Mouse (Mus musculus) erythroblast, embryonic 14.5 days (primary cell): ENCODE measurements at regions not wholly inside any gene's neighbourhood (a gene's known extent, or its start where the extent isn't known, plus 50 kb on each side); places are given as distances from the start of the nearest gene placed in this dataset.

ENCODE experiments used
- H3K27me3 ChIP-seq: 2 replicates; pipeline ENCODE4 v1.6.1; 2012; ENCODE audit warnings: inconsistent platforms; ENCODE audit not compliant: control insufficient read depth
- H3K36me3 ChIP-seq: 2 replicates; pipeline ENCODE4 v1.6.1; 2012; ENCODE audit warnings: mild to moderate bottlenecking, inconsistent platforms; ENCODE audit not compliant: control insufficient read depth
- H3K4me1 ChIP-seq: 2 replicates; pipeline ENCODE4 v1.6.1; 2012; ENCODE audit warnings: inconsistent platforms; ENCODE audit not compliant: control insufficient read depth
- H3K4me3 ChIP-seq: replicated peaks from 2 replicates; pipeline ENCODE3; 2012; ENCODE audit warnings: moderate library complexity, mild to moderate bottlenecking, inconsistent platforms
- H3K9me3 ChIP-seq: 2 replicates; pipeline ENCODE4 v1.6.1; 2012; ENCODE audit warnings: low read length, inconsistent platforms, mixed read lengths; ENCODE audit not compliant: control insufficient read depth
- GATA1 ChIP-seq: IDR thresholded peaks from 2 replicates; pipeline ENCODE4 v1.6.1; 2012; ENCODE audit warnings: low read length, inconsistent platforms, mixed read lengths
- TAL1 ChIP-seq: IDR thresholded peaks from 3 replicates; pipeline ENCODE4 v1.6.1; 2012; ENCODE audit warnings: low read length, inconsistent platforms, mixed read lengths

DNA sequence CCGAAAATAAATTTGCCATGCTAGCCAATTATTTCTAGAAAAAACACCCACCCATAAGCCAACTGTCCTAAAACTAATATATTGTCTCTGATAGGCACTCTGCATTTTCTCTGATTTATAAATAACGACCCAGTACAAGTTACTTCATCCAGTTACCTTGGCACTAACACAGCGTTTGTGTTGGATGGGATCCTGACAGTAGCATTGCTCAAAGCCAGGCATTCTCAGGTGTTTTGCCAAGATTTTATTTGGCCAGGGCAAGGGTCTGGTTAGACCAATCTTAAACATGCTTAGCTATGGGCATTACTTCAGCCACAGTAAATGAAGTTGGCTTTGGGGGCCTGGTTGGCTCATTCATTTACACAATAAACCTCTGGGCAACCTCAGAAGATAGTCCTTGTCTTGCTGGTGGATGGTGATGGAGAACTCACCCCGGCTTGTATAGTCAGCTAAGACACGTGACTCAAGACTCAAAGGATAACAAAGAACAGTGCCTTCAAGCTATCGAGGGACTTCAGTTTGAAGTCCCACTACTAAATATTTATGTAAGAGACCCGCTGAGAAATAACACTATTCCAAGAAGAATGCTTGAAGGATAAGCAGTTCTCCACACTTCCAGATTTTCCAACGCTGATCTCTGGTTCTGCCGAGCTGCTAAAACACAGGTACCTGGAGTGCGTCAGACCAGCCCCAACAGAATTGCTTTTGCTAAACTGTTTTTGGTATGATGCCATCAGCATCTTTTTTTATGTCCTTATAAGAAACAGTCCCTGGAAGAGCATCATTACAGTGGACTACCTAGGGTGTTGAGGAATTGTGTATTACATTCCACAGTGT is 125.0 kb upstream of the Pkdcc start:
- Histone ChIP-seq H3K4me3 (no peak overlapping the region), H3K36me3 (no peaks in the 10 kb centered on the region), H3K27me3 (no peaks in the 10 kb centered on the region), H3K9me3 (peaks cover 5% of the 10 kb centered on the region; the same call in 1 of the 2 replicates), H3K4me1 (no peaks in the 10 kb centered on the region)
- TF ChIP-seq GATA1, result no peak
- no peak for TF ChIP-seq TAL1

DNA sequence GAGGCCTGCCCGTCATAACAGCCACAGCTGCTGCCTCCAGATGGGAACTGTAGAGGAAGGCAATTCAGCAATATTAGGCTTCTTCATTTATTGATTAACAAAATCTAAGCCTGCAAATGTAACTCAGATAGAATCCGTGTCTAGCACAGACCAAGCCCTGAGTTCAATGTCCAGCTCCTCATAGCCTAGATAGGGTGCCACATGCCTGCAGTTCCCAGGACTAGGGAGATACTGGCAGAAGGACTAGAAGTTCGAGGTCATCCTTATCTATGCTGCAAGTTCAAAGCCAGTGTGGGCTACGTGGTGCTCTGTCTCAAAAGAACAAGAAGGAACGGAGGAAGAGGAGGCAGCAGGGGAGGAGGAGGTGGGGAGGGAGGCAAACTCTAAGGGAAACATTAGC is 121.2 kb upstream of the Pkdcc start:
- no peak for TF ChIP-seq TAL1
- TF ChIP-seq GATA1, result no peak
- Histone ChIP-seq H3K36me3 (no peaks in the 10 kb centered on the region), H3K4me3 (no peak overlapping the region), H3K27me3 (no peaks in the 10 kb centered on the region), H3K4me1 (no peaks in the 10 kb centered on the region), H3K9me3 (no peaks in the 10 kb centered on the region)

DNA sequence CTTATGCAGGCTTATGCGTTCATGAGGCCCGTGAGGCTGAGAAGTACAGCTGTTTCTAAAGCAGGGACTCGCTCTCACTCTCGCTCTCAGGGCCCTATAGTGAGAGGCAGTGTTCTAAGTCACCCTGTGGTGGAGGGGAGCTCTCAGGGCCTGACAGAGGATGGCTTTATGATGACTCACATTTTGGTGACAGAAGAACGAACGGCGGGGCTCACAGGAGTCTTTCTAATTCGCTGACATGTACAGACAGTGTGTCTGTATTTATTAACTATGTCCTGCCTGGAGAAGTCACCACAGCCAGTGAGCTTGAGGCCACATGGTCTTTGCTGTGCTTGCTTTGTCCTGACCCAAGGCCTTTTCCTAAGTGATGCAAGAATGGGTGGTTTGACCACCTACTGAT is 118.6 kb upstream of the Pkdcc start:
- TF ChIP-seq GATA1 (no peak), TAL1 (no peak)

DNA sequence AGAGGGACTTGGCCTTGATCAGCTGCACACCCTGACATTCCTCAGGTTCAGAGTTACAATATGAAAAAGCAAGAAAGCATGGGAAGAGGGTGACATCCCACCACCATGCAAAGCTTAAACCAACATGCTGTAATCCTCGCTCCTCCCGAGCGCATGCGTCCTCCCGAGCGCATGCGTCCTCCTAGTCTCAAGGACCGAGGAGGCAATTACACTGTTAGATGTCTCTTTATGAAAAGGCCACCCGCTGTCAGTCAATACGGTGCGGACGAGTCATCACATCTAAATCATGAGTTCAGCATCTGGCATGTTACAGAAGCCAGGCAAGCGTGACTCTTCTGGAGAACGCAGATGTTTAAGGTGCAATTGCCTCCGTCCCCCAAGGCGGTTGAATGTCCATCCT is 117.1 kb upstream of the Pkdcc start:
- TF ChIP-seq GATA1, result no peak
- no peak for TF ChIP-seq TAL1
- no peaks in the 10 kb centered on the region for H3K4me1 ChIP-seq
- H3K4me3 ChIP-seq, result no peak overlapping the region
- H3K9me3 ChIP-seq, result no peaks in the 10 kb centered on the region
- H3K27me3 ChIP-seq, result no peaks in the 10 kb centered on the region
- H3K36me3 ChIP-seq, result no peaks in the 10 kb centered on the region

More for the DNA sequence above, 118.6 kb upstream of the Pkdcc start:
- Histone ChIP-seq H3K36me3 (no peaks in the 10 kb centered on the region), H3K27me3 (no peaks in the 10 kb centered on the region), H3K9me3 (no peaks in the 10 kb centered on the region), H3K4me3 (no peak overlapping the region), H3K4me1 (no peaks in the 10 kb centered on the region)

DNA sequence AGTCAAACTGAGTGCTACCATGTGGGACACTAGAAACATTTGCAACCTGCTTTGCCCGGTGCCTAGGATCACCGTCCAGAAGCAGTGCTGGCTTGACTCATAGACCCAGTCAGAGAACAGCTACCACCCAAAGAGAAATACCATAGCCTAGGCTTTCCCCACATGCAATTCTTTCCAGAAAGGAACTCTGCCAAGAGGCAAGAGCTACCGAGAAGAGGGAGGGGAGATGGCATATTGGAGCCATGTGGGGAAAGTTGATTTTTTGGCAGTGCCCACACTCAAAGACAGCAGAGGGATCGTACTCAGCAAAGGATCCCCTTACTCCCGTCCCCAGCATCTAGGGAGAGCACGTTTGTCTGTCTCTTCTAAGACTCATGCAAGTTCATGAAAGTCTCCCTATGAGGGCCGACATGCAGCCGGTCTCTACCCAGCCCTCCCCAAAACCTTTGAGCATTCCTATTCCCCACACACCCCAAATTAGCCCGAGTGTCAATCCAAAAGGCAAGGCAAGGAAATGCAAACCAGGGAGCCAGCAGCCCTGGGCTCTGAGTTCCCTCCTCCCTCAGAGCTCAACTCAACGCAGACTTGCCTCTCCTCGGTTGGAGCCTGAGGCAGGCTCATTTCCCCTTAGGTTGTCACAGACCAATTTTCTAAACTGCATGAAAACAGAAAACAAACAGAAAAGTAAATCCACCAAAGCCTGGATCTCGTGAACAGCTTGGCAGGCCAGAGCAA is 116.2 kb upstream of the Pkdcc start:
- Histone ChIP-seq H3K4me1 (no peaks in the 10 kb centered on the region), H3K4me3 (no peak overlapping the region), H3K9me3 (no peaks in the 10 kb centered on the region), H3K27me3 (no peaks in the 10 kb centered on the region), H3K36me3 (no peaks in the 10 kb centered on the region)
- TF ChIP-seq GATA1 (no peak), TAL1 (no peak)

DNA sequence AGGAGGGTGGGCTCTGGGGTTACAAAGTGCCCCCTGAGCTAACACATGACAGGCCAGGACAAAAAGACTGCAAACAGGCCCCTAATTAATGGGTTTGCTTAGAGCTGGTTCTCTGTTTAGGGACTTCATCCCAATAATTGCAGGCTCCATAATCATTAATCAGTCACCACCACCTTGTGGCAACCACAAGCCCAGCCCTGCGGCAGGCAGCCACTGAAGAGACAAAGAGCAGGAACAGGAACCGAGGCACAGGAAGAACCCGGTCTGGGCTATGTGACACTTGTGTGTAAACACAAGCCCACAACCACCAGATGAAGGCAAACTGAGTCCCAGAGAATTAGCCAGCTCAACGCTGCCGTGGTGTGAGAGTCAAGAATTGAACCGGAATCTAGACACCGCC is 114.1 kb upstream of the Pkdcc start:
- Histone ChIP-seq H3K9me3 (no peaks in the 10 kb centered on the region), H3K4me3 (no peak overlapping the region), H3K4me1 (no peaks in the 10 kb centered on the region), H3K36me3 (no peaks in the 10 kb centered on the region), H3K27me3 (no peaks in the 10 kb centered on the region)
- TF ChIP-seq GATA1 (no peak), TAL1 (no peak)

DNA sequence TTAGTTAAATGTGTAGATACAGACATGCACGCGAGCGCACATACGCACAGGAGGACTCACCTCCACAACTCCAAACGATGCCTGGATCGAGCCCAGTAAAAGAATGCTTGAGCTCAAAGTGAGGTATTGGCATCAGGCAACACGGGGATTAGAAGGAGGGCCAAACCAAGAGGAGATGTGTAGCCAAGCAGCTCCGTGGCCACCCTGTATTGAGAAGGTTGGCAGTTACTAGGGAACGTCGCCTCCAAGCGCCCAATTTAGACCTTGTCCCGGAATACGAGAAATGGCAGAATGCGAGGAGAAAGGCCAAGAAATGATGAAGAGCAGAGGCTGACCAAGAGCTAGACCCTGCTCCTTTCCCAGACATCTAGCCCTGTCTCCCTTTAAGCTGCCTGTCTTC is 113.3 kb upstream of the Pkdcc start:
- Histone ChIP-seq H3K4me3 (no peak overlapping the region), H3K36me3 (no peaks in the 10 kb centered on the region), H3K9me3 (no peaks in the 10 kb centered on the region), H3K4me1 (no peaks in the 10 kb centered on the region), H3K27me3 (no peaks in the 10 kb centered on the region)
- TF ChIP-seq TAL1 (no peak), GATA1 (no peak)

DNA sequence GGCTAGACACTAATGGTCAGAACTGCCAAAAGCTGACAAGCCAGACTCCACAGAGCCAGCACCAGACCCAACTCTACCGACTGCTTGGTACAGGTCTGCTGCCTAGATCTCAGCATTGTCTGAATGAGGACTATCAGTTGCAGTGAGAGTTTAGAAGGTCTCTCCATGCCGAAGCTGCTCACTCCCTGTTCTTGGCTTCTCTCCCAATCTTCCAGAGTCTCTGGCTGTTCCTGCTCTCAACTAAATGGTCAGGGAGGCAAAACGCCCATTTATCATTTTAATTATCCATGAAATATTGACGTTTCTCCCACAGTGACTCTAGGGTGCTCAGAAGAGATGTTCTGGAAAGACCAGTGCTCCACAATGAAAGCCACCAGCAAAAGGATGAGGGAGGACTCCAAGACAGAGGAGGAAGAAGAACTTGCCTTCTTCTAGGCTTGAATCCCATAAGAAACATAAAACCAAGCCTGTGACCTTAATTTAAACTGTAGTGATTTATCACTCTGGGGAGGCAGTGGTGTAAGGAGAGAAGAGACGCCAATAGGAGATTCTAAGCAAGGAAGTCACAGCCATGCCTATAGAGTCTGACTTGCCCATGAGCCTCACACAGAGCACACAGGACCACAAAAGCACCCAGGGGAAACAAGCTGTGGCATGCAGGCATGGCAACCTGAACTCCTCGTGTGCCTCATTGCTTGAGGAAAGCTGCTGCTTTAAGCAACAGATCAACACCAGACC is 112.2 kb upstream of the Pkdcc start:
- H3K27me3 ChIP-seq, result no peaks in the 10 kb centered on the region
- no peak overlapping the region for H3K4me3 ChIP-seq
- no peaks in the 10 kb centered on the region for H3K4me1 ChIP-seq
- H3K36me3 ChIP-seq, result no peaks in the 10 kb centered on the region
- no peaks in the 10 kb centered on the region for H3K9me3 ChIP-seq
- no peak for TF ChIP-seq GATA1
- no peak for TF ChIP-seq TAL1

DNA sequence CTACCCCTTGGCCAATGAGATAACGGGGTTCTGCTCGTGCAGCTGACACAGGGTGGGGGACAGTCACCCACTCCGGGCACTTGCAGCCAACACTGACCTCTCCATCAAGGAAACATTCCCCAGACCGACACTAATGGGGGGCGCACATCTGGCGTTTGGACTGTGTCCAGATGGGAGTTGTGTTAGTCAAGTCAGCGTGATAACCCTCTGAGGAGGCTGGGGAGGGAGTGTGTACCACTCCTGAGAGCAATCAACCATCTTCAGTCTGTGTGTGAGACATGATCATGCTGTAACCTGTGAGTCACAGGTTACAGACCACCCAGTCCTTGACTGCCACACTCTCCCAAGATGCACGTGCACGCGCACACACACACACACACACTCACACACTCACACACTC is 106.9 kb upstream of the Pkdcc start:
- H3K4me1 ChIP-seq, result no peaks in the 10 kb centered on the region; the same call in 1 of the 2 replicates
- TF ChIP-seq GATA1, result no peak
- TF ChIP-seq TAL1, result no peak

More for the DNA sequence above, 106.9 kb upstream of the Pkdcc start:
- no peak overlapping the region for H3K4me3 ChIP-seq
- no peaks in the 10 kb centered on the region for H3K9me3 ChIP-seq
- H3K36me3 ChIP-seq, result no peaks in the 10 kb centered on the region
- no peaks in the 10 kb centered on the region for H3K27me3 ChIP-seq
